Mouse (Mus musculus): ENCODE measurements around the gene Olfr1509. TPM values are rescaled to one million over a fixed set of nuclear protein-coding genes. Genes with fewer than 3 reads are reported as not detected.
"Not testable (repeated sequence)": the region's sequence is repeated elsewhere in the genome, so short reads cannot be mapped to it uniquely, and the experiment has no call there.

The Olfr1509 gene
- total RNA-seq (2021) = not detected
- long read RNA-seq, experiment 1 = 0 reads
- long read RNA-seq, experiment 2 = 0 reads

DNA sequence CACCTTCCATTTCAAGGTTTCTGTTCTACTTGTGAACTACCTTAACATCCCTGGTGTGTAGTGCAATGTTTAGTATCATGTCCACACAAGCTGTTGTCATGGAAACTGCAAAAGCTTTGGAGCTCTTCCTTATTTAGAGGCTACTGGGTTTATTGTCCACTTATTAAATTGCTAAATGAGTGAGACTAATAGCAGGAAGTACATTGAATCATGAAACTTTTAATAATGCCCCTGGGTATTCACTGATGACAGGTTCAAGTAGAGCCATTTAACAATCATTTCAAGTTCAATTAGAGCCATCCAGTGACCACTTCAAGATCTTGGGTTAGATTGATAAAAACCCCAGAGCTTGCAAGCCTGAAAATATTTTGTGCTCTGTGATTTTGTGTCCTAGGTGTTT lies at the start of gene Olfr1509:
TSS of gene Olfr1509 (plus strand) at position 301 of the 400 bp plus-strand sequence.
- DNase-seq = no peak

GRCm38 (mm10) chr14:52397279-52397678 lies 45.5 kb upstream of the Olfr1509 start, which contains the start of gene Olfr1511:
Gene Olfr1511, minus strand, starts transcription at chr14:52397379.
- DNase-seq = no peak

DNA sequence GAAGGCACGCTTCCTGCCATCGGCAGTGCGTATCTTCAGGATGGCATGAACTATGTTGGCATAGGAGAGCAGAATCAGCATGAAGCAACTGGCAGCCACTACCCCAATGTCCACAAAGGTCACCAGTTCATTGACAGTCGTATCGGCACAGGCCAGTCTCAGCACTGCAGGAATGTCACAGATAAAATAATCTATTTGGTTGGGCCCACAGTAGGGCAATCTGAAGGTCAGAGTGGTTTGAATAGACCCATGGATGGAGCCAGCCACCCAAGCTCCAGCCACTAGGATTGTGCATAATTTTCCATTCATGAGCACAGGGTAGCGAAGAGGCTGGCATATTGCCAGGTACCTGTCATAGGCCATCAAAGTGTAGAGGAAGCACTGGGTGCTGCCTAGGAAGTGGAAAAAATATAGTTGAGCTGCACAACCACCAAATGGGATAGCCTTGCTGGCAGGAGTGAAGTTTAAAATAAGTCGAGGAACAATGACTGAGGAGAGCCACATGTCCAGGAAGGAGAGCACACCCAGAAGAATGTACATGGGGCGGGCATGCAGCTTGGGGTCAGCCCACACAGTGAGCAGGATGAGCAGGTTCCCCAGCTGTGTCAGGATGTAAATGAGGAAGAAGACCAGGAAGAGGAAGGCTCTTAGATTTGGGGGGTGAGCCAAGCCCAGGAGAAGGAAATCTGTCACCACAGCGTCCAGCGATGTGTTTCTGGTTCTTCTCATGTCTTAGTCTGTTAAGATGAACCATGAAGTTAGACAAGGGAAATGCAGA lies 32.5 kb upstream of the Olfr1509 start:
- DNase-seq = not testable (repeated sequence)

DNA sequence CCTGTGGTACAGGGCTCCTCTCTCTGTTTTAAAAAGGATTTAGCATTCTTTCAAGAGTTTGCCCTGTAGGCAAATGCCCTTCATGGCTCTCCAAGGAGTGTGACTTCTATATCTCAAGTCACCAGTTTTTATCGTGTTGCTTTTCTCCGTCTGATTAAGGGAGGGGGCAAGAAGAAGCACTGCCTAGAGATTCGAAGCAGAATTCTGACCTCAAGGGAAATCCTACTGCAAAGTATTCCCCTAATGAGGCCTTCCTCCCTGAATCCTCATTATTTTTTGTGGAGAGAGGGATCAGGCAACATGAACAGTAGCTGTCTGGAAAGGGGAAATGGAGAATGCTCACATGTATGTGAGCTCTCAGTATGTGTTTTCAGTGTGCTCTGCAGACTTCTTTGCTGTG lies 28.5 kb upstream of the Olfr1509 start, which contains the start of gene Olfr1510:
TSS of gene Olfr1510 (minus strand) at position 101 of the 400 bp plus-strand sequence.
- no peak for DNase-seq

DNA sequence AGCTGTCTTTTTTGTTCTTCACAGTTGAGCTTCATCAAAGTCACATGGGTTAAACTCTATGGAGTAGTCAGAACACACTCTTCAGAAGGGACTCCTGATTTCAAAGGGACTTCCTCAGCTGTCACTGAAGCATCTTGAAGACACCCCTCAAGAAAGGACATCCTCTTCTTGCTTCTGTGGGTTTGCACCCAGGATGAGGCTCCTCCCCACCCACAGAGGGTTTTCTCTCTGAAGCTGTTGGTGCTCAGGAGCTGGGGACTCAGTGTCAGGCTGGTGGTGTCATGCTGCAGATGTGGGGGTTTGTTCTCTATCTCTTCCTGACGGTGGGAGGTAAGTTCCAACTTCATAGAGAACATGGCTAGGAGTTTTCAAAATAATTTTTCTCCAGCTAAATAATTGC lies 15.1 kb upstream of the Olfr1509 start:
- DNase-seq = no peak

DNA sequence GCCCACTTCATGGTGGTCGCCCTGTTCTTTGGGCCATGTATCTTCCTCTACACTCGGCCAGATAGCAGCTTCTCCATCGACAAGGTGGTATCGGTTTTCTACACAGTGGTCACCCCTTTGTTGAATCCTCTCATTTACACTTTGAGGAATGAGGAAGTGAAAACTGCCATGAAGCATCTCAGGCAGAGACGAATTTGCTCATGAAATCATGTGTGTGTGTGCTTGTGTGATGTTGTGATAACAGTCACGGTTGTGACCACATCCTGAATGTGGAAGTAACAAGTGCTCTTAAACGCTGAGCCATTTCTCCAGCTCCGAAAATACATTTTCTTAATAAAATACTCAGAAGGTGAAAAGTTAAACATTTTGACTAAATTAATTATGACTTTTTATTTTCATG lies 8.3 kb downstream of the Olfr1509 start:
- no peak for DNase-seq

GRCm38 (mm10) chr14:52461928-52462327 lies 19.1 kb downstream of the Olfr1509 start:
- no peak for DNase-seq

GRCm38 (mm10) chr14:52465738-52466137 lies 22.9 kb downstream of the Olfr1509 start:
- DNase-seq = no peak

GRCm38 (mm10) chr14:52467395-52467794 lies 24.6 kb downstream of the Olfr1509 start, which contains the start of gene Olfr1508:
Gene Olfr1508, minus strand, starts transcription at chr14:52467495.
- no peak for DNase-seq

DNA sequence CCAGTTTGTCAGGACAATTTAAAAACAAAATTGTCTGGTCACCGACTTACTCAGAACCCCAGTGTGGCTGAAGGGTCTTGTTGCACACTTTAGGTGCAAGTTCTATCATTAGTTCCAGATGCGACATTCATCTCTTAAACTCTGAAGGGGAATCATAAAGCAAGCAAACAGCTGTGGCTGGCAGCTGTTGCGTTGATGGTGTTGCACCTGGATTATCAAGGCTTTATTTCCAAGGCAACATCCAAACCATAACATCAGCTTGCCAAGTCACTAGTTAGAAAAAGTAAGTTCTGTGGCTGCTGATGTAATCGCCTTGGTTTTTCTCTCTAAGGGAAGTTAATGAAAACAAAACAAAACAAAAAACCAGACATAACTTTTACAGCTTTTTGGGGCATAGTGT lies 52.7 kb downstream of the Olfr1509 start, which contains the start of gene Olfr1507:
TSS of gene Olfr1507 (minus strand) at position 234 of the 400 bp plus-strand sequence.
- DNase-seq = no peak

Other genes with a start within 250 kb of the Olfr1509 start
- 10 to 100 TPM; 22.9 to 30.3 TPM for gene Supt16, start 245.6 kb upstream of the Olfr1509 start, total RNA-seq (2021)
- gene Chd8, start 185.2 kb upstream of the Olfr1509 start, total RNA-seq (2021) = 10 to 100 TPM; 46.7 to 62.6 TPM
- gene Tox4, start 163.8 kb upstream of the Olfr1509 start, total RNA-seq (2021) = 10 to 100 TPM; 31.3 to 33.8 TPM
- gene Rab2b, start 163.4 kb upstream of the Olfr1509 start, total RNA-seq (2021) = 1 to 10 TPM; 7.1 to 8.3 TPM
- gene Mettl3, start 137.9 kb upstream of the Olfr1509 start, total RNA-seq (2021) = 10 to 100 TPM; 16.3 to 17.3 TPM
- gene Sall2, start 114.2 kb upstream of the Olfr1509 start, total RNA-seq (2021) = 1 to 10 TPM; 3.1 to 5.0 TPM
- not detected for gene Olfr1513, start 86.6 kb upstream of the Olfr1509 start, total RNA-seq (2021)
- not detected for gene Olfr1512, start 63.8 kb upstream of the Olfr1509 start, total RNA-seq (2021)
- not detected for gene Olfr1511, start 45.6 kb upstream of the Olfr1509 start, total RNA-seq (2021)
- gene Olfr1510, start 28.6 kb upstream of the Olfr1509 start, total RNA-seq (2021) = not detected
- gene Olfr1508, start 24.5 kb downstream of the Olfr1509 start, total RNA-seq (2021) = not detected
- not detected for gene Olfr1507, start 52.8 kb downstream of the Olfr1509 start, total RNA-seq (2021)

All from gastrocnemius, postnatal 10 days (tissue).